Mouse (Mus musculus) lung, postnatal 14 days (tissue): ENCODE measurements at regions not wholly inside any gene's neighbourhood (a gene's known extent, or its start where the extent isn't known, plus 50 kb on each side); places are given as distances from the start of the nearest gene placed in this dataset.

Experiments
- DNase-seq: peaks from one replicate; pipeline ENCODE4 v3.0.0; 2021

- no peak for DNase-seq
These were observed 131.2 kb downstream of the Ptbp2 start for GRCm38 (mm10) chr3:119653007-119653565.

GRCm38 (mm10) chr3:119638633-119639032 is 145.6 kb downstream of the Ptbp2 start:
- no peak for DNase-seq

DNA sequence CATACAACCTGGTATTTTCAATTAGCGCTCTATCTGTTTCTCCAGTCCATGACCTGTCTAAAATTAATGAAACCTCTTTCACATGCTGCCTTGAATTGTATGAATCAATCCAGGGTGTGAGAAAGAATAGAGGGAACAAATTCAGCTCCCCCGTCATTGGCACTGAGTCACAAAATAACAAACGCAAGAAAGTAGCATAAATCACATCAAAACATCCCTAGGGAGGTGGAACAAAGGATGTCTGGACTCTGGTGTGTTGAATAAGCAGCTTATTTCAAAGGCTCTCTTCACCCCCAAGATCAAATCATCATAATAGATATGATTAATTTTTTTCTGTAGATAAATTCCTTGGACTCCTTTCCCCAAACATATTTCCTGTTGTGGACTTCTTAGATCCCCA is 148.6 kb downstream of the Ptbp2 start:
- no peak for DNase-seq

- DNase-seq, result no peak
These were observed 150.8 kb downstream of the Ptbp2 start for GRCm38 (mm10) chr3:119633516-119633915.

DNA sequence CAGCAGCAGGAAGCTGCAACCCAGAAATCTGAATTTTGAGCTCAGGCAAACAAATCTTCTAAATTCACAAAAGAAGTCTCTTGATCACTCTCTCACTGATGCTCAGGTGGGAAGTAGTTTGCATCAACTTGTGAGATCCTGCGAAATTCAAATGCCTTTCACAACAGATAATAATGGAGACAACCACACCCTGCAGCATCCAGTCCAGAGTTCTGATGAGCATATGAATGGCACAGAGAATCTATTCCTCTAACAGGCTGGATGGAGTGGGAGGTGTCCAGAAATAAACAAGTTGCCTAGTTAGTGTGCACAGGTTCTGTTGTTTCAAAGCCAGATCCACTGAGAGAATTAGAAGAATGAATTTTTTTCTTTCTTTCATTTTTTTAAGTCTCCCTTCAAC is 178.2 kb downstream of the Ptbp2 start:
- no peak for DNase-seq

- DNase-seq, result no peak
These were observed 195.3 kb downstream of the Ptbp2 start for GRCm38 (mm10) chr3:119588872-119589416.

- DNase-seq, result no peak
These were observed 196.3 kb downstream of the Ptbp2 start for GRCm38 (mm10) chr3:119587971-119588370.

DNA sequence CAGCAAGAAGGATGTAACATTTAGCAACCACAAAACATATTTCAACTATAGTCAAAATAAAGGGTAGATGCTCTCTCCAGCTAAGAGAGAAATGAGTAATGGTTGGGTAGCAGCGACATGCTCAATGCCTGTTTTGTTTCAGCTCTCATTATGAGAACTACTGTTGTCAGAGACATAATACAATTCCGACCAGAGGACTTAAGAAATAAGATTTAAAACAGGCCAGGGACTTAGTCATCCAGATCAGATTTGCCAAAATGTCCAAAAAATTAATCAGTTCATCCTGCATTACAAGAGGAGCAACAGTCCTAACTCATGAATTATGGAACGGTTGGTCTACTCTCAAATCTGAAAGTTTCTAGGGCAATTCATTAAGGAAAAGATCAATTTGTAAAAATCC is 208.8 kb downstream of the Ptbp2 start:
- DNase-seq, result no peak

- no peak for DNase-seq
These were observed 246.4 kb downstream of the Ptbp2 start for GRCm38 (mm10) chr3:119537884-119538283.

DNA sequence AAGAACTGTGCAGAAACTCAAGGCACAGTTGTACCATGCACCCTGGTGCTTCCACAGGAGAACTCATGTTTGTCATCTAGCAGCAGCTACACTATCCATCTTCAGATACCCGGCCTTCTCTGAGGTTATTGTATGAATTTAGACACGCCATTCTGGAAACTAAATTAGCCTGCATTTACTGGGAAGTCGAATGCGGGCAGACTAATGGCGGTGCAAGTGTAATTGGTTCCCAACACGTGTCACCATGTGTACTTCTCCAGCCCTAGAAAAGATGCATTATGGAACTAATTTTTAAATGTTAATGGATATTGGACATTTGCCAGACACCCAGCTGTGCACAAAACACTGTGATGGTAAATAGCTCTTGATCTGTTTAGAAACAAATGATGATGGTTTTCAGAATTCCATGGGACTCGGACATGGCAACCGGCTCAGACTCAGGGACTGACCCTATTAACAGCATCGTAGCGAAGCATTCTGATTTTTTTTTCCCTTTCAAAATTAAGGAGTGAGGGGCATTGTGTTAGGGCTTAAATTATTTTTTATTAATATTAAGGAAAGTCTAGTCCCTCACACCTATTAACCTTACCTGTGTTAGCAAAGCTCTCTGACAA is 259.6 kb downstream of the Ptbp2 start:
- no peak for DNase-seq

DNA sequence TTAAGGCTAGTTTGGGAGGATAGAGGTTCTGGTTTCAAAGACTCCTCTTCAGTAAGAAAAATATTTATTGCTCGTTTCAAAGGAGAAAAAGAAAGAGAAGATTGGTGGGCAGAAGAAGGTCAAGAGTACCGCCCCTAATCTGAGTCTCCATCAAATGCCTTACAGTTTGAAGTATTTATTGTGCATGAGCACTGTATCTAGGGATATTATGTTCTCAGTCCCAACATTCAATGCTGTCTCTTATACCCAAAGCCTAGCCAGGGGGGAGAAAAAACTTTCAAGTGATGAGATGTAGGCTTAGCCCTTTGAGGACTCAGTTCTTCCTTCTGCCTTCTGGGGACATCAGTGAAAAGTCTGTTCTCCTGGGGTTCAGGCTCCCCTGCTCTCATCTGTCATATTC is 271.7 kb downstream of the Ptbp2 start:
- DNase-seq, result no peak

DNA sequence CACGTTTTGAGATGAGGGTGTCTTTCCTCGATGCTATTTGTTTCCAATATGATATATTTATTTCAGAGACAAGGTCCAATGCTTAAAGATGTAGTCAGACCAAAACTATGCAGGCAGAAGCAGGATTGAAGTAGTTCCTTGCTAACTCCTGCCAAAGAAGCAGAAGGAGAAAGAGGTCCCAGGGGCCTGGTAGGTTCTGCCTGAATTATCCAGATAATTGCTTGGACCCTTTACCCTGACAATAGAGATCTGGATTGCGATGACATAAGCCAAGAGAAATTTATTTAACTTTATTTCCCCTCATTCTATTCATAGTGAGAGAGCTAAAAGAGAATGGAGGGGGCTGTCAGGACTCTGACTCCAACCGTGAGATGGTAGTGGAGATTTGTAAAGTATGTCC is 275.1 kb downstream of the Ptbp2 start:
- DNase-seq, result no peak

GRCm38 (mm10) chr3:119503471-119503972 is 280.7 kb downstream of the Ptbp2 start:
- DNase-seq, result no peak

- DNase-seq, result peak; percentile 54
These were observed 285.6 kb downstream of the Ptbp2 start for GRCm38 (mm10) chr3:119498711-119499110.

- DNase-seq, result no peak
These were observed 286.4 kb downstream of the Ptbp2 start for GRCm38 (mm10) chr3:119497880-119498279.

DNA sequence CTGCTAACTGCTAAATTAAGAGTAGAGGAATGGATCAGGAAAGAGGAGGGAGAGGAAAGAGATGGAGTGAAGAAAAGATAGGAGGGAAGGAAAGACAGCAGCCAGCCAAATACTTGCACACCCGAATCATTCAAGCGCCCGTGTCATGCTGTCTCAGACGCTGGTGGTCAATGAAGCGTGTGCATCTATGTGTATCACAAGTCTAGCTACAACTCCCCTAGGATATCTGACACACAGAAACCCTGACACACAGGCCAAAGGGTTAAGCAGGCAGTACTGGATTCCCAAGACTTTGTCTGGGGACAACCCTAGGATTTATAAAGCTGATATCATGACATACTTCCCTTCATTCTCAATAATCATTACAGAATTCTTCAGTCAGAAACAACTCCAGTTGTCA is 289.7 kb downstream of the Ptbp2 start:
- DNase-seq, result no peak

- DNase-seq, result no peak
These were observed 291.6 kb downstream of the Ptbp2 start for GRCm38 (mm10) chr3:119492627-119493026.

GRCm38 (mm10) chr3:119489336-119489735 is 294.9 kb downstream of the Ptbp2 start:
- no peak for DNase-seq
